Mouse (Mus musculus): ENCODE data around the gene Lrrc75b. TPM values are rescaled to one million over a fixed set of nuclear protein-coding genes. Genes with fewer than 3 reads are reported as not detected.
A peak's percentile ranks its signal among the peaks of the same experiment; 100 is the strongest.
"Not testable (repeated sequence)": the region's sequence is repeated elsewhere in the genome, so short reads cannot be mapped to it uniquely, and the experiment has no call there.

Lrrc75b gene
- polyA plus RNA-seq, 1 experiment from 2014 or later: 42.4 TPM

DNA sequence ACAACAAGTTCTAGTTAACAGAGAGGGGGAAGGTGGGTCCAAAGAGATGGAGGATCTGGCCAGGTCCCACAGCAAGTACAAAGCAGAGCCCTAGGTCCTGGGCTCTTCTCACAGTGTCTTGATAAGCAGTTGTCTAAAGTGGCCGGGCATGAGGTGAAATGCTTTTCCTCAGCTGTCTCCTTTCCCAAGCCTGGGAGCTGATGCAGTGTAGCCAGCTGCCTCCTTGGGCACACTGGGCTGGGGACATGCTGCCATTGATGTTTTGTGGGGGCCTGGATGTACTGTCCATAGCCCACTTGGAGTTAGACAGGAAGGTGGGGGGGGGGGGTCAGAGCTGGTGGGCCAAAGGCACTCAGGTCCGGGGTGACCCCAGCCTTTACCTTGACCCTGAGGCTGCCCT lies 8.0 kb downstream of the Lrrc75b start:
- 85% methylated on average over 2 of the region's 2 CpGs for WGBS
- H3K9me3 ChIP-seq: no peaks in the 10 kb centered on the region
- no peaks in the 10 kb centered on the region for H3K27me3 ChIP-seq
- no peak overlapping the region for H3K9ac ChIP-seq
- peaks cover 23% of the 10 kb centered on the region for H3K4me1 ChIP-seq (replicated peaks)
- H3K27ac ChIP-seq (replicated peaks): no peak overlapping the region
- H3K4me3 ChIP-seq: no peak overlapping the region
- peaks cover 32% of the 10 kb centered on the region for H3K36me3 ChIP-seq
- ATAC-seq (ENCODE audit: low FRiP score, low read depth): no peak
- H3K4me2 ChIP-seq: no peak overlapping the region

DNA sequence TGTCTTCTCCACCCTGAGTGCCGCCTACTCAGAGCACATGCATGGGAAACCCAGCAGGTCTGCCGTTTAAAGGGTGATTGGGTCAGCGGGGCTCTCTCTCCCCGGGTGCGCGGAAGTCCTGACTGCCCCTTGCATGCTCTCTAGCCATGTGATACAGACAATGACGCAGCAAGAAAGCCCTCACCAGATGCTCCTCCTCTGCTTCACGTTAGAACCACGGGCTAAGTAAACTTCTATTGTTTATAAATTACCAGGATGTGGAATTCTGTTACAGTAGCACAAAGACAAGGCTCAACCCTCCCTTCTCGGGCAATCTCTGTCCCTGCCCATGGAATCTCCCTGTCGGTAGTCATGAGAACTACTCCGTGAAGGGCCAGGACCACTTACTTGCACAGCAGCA lies 9.0 kb downstream of the Lrrc75b start:
- Histone ChIP-seq H3K27me3 (no peaks in the 10 kb centered on the region), H3K9ac (no peak overlapping the region), H3K27ac (replicated peaks) (no peak overlapping the region), H3K36me3 (peaks cover 25% of the 10 kb centered on the region), H3K4me1 (replicated peaks) (peaks cover 14% of the 10 kb centered on the region), H3K4me2 (no peak overlapping the region; the same call in 1 of the 2 replicates), H3K4me3 (no peak overlapping the region), H3K9me3 (no peaks in the 10 kb centered on the region)
- no peak for ATAC-seq (ENCODE audit: low FRiP score, low read depth)
- WGBS: 55% methylated on average over 12 of the region's 12 CpGs

DNA sequence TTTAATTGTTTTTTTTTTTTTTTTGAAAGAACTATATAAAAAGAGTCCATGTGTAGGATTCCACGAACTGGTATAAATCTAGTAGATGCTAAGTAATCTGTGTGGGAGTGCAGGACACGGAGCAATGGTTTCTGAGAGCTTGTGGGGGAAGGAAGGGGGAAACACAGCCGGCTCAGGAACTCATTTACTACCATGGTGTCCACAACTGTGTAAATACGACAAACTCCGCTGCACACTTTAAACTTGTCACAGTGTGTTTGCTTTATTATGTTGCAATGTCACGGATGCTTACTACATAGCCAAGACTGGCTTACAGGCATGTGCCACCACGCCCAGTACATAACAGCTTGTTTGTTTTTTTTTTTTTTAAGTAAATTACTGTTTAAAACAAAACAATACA lies 10.2 kb downstream of the Lrrc75b start:
- ATAC-seq (ENCODE audit: low FRiP score, low read depth): no peak
- 0 out of 2 replicates have a peak, but pooled peaks cover 5% of the 10 kb centered on the region for H3K9me3 ChIP-seq
- 63% methylated on average over 7 of the region's 7 CpGs for WGBS

DNA sequence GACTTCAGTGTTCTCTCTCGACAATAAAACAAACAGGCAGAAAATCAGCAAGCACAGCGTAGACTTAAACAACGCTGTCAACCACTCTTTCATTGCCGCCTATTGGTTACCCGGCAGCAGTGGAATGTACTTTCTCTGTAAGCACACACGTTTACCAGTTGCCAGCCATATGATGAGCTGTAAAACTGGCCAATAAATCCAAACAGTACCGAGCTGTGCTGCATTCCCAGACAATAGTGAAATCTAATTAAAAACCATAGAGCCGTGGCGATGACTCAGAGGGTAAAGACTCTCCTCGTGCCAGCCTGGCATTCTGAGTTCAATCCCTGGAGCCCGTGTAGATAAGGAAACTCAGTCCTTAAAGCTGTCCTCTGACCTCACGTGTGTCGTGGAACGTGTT lies 11.6 kb downstream of the Lrrc75b start:
- peaks cover 11% of the 10 kb centered on the region for H3K36me3 ChIP-seq
- 0 out of 2 replicates have a peak, but pooled peaks have one; percentile 15 for ATAC-seq (ENCODE audit: low FRiP score, low read depth)
- peaks cover 6% of the 10 kb centered on the region for H3K4me1 ChIP-seq (replicated peaks)
- H3K9me3 ChIP-seq: 0 out of 2 replicates have a peak, but pooled peaks cover 10% of the 10 kb centered on the region
- no peak overlapping the region for H3K27ac ChIP-seq (replicated peaks)
- no peak overlapping the region for H3K4me2 ChIP-seq
- WGBS: 49% methylated on average over 14 of the region's 14 CpGs
- no peak overlapping the region for H3K4me3 ChIP-seq
- no peak overlapping the region for H3K9ac ChIP-seq
- no peaks in the 10 kb centered on the region for H3K27me3 ChIP-seq

More for the DNA sequence above, 10.2 kb downstream of the Lrrc75b start:
- peaks cover 14% of the 10 kb centered on the region for H3K36me3 ChIP-seq
- no peak overlapping the region for H3K4me3 ChIP-seq
- H3K4me2 ChIP-seq: no peak overlapping the region
- H3K27ac ChIP-seq (replicated peaks): no peak overlapping the region
- H3K9ac ChIP-seq: no peak overlapping the region
- H3K4me1 ChIP-seq (replicated peaks): peaks cover 6% of the 10 kb centered on the region
- H3K27me3 ChIP-seq: no peaks in the 10 kb centered on the region

DNA sequence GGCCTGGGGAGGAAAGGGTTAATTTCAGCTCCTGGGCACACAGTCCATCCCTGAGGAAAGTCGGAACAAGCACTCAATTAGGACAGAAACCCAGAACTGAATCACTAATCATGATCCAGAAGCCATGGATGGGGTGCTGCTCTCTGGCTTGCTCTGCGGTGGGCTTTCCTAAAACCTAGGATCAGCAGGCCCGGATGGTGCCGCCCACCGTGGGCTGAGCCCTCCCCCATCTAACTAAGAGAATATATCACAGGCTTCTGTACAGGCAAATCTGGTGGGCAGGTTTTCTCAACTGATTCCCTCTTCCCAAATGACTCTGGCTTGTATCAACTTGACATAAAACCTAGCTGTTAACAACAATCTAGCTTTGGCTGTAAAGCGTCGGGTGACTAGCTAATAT lies 12.2 kb downstream of the Lrrc75b start:
- peaks cover 6% of the 10 kb centered on the region for H3K4me1 ChIP-seq (replicated peaks)
- peaks cover 5% of the 10 kb centered on the region; the same call in 1 of the 2 replicates for H3K36me3 ChIP-seq
- H3K27me3 ChIP-seq: no peaks in the 10 kb centered on the region
- ATAC-seq (ENCODE audit: low FRiP score, low read depth): no peak
- no peak overlapping the region for H3K9ac ChIP-seq
- H3K9me3 ChIP-seq: 0 out of 2 replicates have a peak, but pooled peaks cover 10% of the 10 kb centered on the region
- H3K27ac ChIP-seq (replicated peaks): no peak overlapping the region
- no peak overlapping the region for H3K4me3 ChIP-seq
- 68% methylated on average over 7 of the region's 7 CpGs for WGBS
- no peak overlapping the region for H3K4me2 ChIP-seq

DNA sequence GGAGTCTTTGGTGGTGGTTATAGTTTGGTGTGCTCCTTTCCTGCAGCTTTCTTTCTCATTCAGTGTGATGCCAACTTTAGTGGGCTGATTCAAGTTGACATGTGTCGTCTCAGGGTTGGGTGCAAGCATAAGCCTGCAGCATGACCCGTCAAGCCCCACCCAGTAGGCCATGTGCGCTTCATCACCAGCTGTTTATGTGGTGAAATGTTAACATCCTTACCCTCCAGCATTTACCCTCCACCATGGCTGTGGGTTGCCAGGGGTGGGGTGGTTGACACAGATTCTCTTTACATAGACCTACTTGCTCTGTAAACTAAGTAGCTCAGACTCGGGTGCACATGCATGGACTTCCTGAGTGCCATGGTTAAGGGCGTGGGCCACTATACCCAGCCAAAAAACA lies 24.0 kb downstream of the Lrrc75b start:
- H3K27ac ChIP-seq (replicated peaks): no peak overlapping the region
- H3K9me3 ChIP-seq: no peaks in the 10 kb centered on the region
- H3K4me3 ChIP-seq: no peak overlapping the region
- ATAC-seq (ENCODE audit: low FRiP score, low read depth): no peak
- H3K4me1 ChIP-seq (replicated peaks): no peaks in the 10 kb centered on the region
- H3K36me3 ChIP-seq: peaks cover 35% of the 10 kb centered on the region
- WGBS: 95% methylated on average over 5 of the region's 5 CpGs
- H3K9ac ChIP-seq: no peak overlapping the region
- H3K27me3 ChIP-seq: no peaks in the 10 kb centered on the region
- H3K4me2 ChIP-seq: no peak overlapping the region

DNA sequence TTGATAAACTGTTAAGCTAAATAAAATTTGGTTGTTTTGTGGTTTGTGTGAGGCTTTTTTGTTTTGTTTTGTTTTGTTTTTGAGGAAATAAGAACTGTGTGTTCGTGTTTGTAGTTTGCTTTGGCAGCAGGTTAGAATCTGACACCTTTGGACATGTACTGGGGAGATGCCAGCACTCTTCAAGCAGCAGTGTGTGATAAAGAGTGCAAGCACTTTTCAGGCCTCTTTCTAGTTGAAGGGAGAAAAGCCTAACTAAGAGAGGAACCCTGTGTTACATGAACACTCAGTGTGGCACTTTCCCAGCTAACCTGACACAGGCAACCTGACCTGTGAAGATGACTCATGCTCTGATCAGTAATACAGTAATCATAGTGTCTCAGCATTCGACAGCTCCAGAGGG lies 24.7 kb downstream of the Lrrc75b start:
- no peaks in the 10 kb centered on the region for H3K27me3 ChIP-seq
- 84% methylated on average over 2 of the region's 2 CpGs for WGBS
- no peaks in the 10 kb centered on the region for H3K4me1 ChIP-seq (replicated peaks)
- H3K9me3 ChIP-seq: no peaks in the 10 kb centered on the region
- H3K9ac ChIP-seq: no peak overlapping the region
- H3K4me3 ChIP-seq: no peak overlapping the region
- no peak for ATAC-seq (ENCODE audit: low FRiP score, low read depth)
- H3K27ac ChIP-seq (replicated peaks): no peak overlapping the region
- H3K36me3 ChIP-seq: peaks cover 35% of the 10 kb centered on the region
- H3K4me2 ChIP-seq: no peak overlapping the region

DNA sequence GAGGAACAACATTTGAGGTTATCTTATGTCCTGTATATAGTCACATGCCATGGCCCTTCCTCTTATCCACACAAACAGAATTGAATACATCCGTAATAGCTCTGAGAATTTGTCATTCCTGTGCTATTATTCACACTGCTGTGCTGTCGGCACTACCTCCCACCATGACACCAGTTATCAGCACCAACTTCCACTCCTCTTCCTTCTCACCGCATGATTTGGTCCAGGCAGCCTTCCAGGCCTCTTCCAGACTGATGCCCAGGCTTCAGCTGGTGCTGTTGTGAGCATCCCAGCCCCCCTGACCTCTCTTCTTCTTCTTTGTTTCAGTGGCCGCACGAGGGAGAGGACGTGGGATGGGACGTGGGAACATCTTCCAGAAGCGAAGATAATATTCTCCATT lies 25.2 kb downstream of the Lrrc75b start:
- Histone ChIP-seq H3K27me3 (no peaks in the 10 kb centered on the region), H3K9me3 (no peaks in the 10 kb centered on the region), H3K4me1 (replicated peaks) (no peaks in the 10 kb centered on the region), H3K36me3 (peaks cover 35% of the 10 kb centered on the region), H3K27ac (replicated peaks) (no peak overlapping the region), H3K4me2 (no peak overlapping the region), H3K4me3 (no peak overlapping the region), H3K9ac (no peak overlapping the region)
- WGBS: 84% methylated on average over 8 of the region's 8 CpGs
- ATAC-seq (ENCODE audit: low FRiP score, low read depth): no peak

DNA sequence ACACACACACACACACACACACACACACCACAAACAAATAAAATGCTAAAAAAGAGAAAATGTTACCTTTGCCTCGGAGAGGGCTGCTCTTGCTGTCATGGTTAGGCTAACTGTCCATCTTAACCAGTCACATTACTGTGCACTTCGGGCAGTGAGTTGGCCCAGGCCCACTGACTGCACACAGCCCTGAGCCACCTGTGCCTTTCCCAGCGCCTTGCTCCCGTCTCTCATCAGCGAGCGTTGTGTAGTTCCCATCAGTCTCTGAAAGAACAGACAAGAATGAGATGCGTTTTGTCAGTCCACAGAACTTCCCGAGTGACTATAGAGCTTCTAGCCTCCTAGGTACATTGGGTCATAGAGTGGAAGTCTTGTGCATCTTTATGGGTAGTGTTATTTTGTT lies 25.9 kb downstream of the Lrrc75b start:
- Histone ChIP-seq H3K9ac (no peak overlapping the region), H3K4me1 (replicated peaks) (no peaks in the 10 kb centered on the region), H3K27me3 (no peaks in the 10 kb centered on the region), H3K27ac (replicated peaks) (no peak overlapping the region), H3K9me3 (no peaks in the 10 kb centered on the region), H3K4me3 (no peak overlapping the region), H3K4me2 (no peak overlapping the region), H3K36me3 (peaks cover 35% of the 10 kb centered on the region)
- WGBS: 91% methylated on average over 8 of the region's 8 CpGs
- ATAC-seq (ENCODE audit: low FRiP score, low read depth): no peak

DNA sequence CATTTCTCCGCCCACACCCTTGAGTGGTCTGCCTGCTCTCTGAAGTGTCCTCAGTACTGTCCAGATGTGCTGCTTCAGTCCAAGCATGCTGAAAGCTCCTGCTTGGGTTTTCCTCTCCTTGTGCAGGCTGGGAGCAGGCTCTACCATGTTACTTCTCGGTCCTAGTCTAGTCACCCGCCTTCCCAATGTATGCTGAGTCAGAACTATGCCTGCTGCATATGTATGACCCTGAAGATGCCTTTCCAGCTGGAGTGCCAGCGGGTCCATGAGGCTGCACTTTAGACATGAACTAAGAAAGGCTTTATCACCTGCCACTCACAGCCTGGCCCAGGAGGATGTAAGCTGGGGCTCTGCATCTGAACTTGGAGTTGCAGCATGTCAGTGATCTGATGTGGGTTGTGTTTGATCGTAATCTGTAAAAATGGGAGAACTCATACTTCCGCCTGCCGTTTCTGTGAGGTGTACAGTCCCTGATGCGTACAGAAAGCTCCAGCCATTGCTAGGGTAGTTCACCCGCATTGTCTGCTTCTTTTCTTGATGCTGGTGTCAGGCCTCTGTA lies 28.5 kb downstream of the Lrrc75b start:
- WGBS: 90% methylated on average over 9 of the region's 9 CpGs
- no peak overlapping the region for H3K27ac ChIP-seq (replicated peaks)
- no peak overlapping the region for H3K4me3 ChIP-seq
- no peaks in the 10 kb centered on the region for H3K4me1 ChIP-seq (replicated peaks)
- no peak overlapping the region for H3K4me2 ChIP-seq
- H3K36me3 ChIP-seq: peaks cover 39% of the 10 kb centered on the region
- H3K9ac ChIP-seq: no peak overlapping the region
- no peak for ATAC-seq (ENCODE audit: low FRiP score, low read depth)
- no peaks in the 10 kb centered on the region for H3K27me3 ChIP-seq
- H3K9me3 ChIP-seq: no peaks in the 10 kb centered on the region

DNA sequence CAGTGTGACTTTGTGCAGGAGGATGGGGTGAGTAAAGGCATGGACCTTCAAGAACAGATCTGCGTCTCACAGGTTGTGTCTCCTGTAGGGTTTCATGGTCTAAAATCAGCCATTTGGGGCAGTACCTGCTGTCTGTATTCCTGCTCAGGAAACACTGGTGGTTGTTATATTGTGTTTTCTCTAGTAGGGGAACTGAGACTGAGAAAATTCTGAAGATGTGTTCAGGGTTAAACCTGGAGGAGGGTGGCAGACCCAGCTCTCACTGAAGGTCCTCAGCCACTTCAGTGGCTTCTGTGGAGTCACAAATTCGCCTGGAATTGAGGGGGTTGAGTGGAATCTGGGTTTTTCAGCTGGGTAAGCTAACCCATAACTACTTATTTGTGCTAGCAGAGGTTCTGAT lies 29.8 kb downstream of the Lrrc75b start:
- peaks cover 29% of the 10 kb centered on the region for H3K36me3 ChIP-seq
- H3K4me3 ChIP-seq: no peak overlapping the region
- no peak overlapping the region for H3K9ac ChIP-seq
- H3K27ac ChIP-seq (replicated peaks): no peak overlapping the region
- no peaks in the 10 kb centered on the region for H3K27me3 ChIP-seq
- no peak for ATAC-seq (ENCODE audit: low FRiP score, low read depth)
- no peaks in the 10 kb centered on the region for H3K9me3 ChIP-seq
- WGBS: 91% methylated on average over 2 of the region's 2 CpGs
- no peak overlapping the region for H3K4me2 ChIP-seq
- H3K4me1 ChIP-seq (replicated peaks): no peaks in the 10 kb centered on the region

DNA sequence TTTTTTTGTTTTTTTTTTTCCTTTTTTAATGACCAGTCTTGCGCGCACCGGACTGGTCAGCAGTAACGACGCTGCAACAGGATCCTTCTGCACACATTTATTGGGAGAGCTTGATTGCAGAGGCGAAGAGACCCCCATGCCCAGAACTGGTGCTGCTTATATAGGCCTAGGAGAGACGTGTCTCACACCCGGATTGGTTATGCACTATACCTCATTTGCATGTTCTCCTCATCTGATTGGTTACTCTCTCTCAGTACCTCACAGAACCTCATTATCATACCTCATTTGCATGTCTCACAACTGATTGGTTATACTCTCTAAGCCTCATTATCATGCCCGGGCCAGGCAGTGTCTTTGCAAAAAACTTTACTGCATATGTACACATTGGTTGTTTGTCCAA lies 34.7 kb downstream of the Lrrc75b start:
- H3K4me1 ChIP-seq (replicated peaks): peaks cover 13% of the 10 kb centered on the region; the same call in 1 of the 2 replicates
- not testable (repeated sequence) for H3K9me3 ChIP-seq; H3K27me3 ChIP-seq; H3K4me3 ChIP-seq; H3K27ac ChIP-seq (replicated peaks); H3K9ac ChIP-seq; H3K4me2 ChIP-seq; ATAC-seq (ENCODE audit: low FRiP score, low read depth)
- peaks cover 43% of the 10 kb centered on the region for H3K36me3 ChIP-seq
- WGBS: 92% methylated on average over 9 of the region's 9 CpGs

DNA sequence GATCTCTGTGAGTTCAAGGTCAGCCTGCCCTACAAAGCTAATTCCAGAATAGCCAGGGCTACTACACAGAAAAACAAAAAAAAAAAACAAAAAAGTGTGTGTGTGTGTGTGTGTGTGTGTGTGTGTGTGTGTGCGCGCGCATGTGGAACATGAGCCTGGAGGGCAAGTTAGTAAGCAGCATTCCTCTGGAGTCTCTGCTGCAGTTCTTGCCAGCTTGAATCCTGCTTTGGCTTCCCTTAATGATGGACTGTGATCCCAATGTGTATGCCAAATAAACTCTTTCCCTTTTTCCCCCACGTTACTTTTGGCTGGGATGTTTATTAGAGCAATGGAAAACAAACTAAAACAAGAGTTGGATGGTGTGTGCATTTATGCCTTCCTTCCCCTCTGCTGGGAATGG lies 38.5 kb downstream of the Lrrc75b start:
- Histone ChIP-seq H3K36me3 (peaks cover 43% of the 10 kb centered on the region), H3K9me3 (no peaks in the 10 kb centered on the region), H3K27me3 (no peaks in the 10 kb centered on the region), H3K4me2 (no peak overlapping the region), H3K4me1 (replicated peaks) (peaks cover 26% of the 10 kb centered on the region), H3K4me3 (no peak overlapping the region), H3K9ac (no peak overlapping the region), H3K27ac (replicated peaks) (no peak overlapping the region)
- ATAC-seq (ENCODE audit: low FRiP score, low read depth): no peak
- WGBS: 93% methylated on average over 4 of the region's 4 CpGs
